Mouse (Mus musculus) cerebral cortex, adult 2 months (tissue): ENCODE results near the gene Zfp719.

ENCODE experiments used
- WGBS: fragments of 180-500 bp; shearing (Covaris S2); methylation state at CpG from one replicate; pipeline ENCODE4 v1.1.7; 2018; 5-methylcytosine and 5-hydroxymethylcytosine counted together

Gene Zfp719

DNA sequence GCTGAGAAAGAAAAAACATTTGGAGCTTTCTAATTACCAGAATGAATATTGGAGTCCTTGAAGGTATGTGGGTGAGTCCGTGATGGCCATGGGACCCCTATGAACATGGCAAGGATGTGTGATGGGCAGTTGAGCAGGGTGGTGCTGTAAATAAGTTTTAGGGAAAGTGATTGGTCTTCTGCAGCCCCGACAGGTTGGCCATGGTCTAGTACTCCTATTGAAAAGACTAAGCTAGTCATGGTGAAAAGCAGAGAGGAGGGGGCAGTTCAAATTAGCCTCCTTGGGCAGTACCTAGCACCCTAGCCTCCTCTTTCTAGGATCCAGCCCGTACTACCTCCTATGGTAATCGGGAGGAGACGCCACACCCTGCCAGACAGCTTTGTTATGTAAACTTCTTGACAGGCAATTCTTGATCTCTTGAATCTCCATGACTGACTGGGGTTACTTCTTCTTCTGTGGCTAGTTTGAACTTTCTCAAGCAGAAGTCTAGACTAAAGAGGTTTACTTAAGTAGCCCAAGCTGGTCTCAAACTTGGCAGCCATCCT lies 28.4 kb downstream of the Zfp719 start:
- WGBS: 50% methylated on average over 5 of the region's 5 CpGs

GRCm38 (mm10) chr7:43608316-43608824 lies 29.0 kb downstream of the Zfp719 start:
- WGBS: 65% methylated on average over 7 of the region's 7 CpGs

DNA sequence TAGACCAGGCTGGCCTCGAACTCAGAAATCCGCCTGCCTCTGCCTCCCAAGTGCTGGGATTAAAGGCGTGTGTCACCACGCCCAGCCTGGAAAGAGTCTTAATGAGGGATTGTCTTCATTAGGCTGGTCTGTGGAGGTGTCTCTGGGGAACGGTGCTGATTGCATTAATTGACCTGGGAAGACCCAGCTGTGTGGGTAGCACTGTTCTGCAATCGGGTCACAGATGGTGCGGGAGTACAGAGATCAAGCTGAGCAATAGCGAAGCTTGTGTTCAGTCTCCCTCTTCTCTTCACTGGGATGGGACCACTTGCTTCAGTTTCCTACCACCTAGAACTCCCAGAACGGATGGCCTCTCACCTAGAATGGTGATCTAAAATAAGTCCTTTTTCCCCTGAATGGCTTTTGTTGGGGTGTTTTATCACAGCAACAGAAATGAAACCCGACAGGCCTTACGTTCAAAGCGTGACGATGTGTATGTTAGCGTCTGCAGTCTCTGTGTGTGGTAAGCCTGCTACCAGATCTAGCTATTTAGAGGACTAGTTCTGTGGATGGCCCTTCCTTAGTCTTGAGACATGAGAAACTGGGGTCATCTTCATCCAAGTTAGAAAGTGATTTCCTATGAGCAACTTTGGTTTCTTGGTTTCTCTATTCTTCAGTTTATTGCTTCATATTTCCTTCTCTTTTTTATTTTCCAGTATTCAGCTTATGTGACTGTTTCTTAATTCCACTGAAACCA lies 34.6 kb downstream of the Zfp719 start:
- 89% methylated on average over 14 of the region's 14 CpGs for WGBS

- WGBS: 79% methylated on average over 7 of the region's 7 CpGs
These were observed 43.5 kb downstream of the Zfp719 start for GRCm38 (mm10) chr7:43622927-43623326.

GRCm38 (mm10) chr7:43623819-43624218 lies 44.4 kb downstream of the Zfp719 start:
- WGBS: 16% methylated on average over 10 of the region's 10 CpGs

DNA sequence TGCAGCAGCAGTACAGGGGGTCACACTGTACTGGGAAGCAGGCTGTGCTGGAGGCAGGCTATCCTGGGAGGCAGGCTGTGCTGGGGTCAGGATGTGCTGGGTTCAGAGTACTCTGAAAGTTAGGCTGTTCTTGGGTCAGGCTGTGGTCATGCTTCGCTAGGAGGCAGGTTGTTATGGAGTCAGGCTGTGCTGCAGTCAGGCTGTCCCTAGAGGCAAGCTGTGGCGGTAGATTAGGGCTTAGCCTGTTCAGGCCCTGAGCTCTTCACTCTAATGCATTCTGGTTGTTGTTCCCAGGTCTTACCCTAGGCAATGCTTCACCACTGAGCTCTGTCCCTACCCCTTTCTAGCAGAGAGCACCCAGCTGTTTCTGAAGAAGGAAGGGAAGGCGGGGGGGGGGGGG lies 45.7 kb downstream of the Zfp719 start:
- WGBS: 74% methylated on average over 3 of the region's 3 CpGs

GRCm38 (mm10) chr7:43625794-43626422 lies 46.5 kb downstream of the Zfp719 start:
- WGBS: 86% methylated on average over 8 of the region's 8 CpGs

GRCm38 (mm10) chr7:43633940-43634339 lies 54.5 kb downstream of the Zfp719 start:
- WGBS: 80% methylated on average over 4 of the region's 4 CpGs

DNA sequence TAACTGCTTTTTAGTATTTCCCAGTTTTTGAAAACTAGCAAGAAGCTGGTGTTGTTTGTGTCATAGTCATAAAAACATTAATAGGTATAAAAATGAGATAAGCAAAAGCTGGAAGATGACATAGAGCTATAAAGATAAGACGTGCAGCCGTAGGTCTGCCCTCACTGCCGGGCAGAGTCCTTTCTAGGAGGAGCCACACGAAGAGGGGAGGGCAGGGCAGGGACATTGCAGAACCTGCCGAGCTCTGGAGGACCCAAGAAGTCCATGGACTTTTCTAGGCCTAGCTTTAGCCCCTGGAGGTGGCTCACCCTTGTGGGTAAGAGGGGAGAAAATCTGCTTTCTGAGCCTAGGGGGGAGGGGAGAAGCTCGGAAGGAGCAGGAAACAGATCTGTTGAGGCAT lies 55.1 kb downstream of the Zfp719 start, which contains the start of gene Ceacam18:
Gene Ceacam18 (plus strand): TSS at position 208 of the 400 bp plus-strand sequence.
- 81% methylated on average over 6 of the region's 6 CpGs for WGBS

- WGBS: 59% methylated on average over 2 of the region's 2 CpGs
These were observed 56.8 kb downstream of the Zfp719 start for GRCm38 (mm10) chr7:43636194-43636593.

- WGBS: 71% methylated on average over 1 of the region's 1 CpGs
These were observed 57.7 kb downstream of the Zfp719 start for GRCm38 (mm10) chr7:43637118-43637517.

GRCm38 (mm10) chr7:43642587-43642986 lies 63.2 kb downstream of the Zfp719 start:
- WGBS: 80% methylated on average over 5 of the region's 5 CpGs
